Mouse (Mus musculus): ENCODE results near the gene Ppfibp2.
A peak's percentile ranks its signal among the peaks of the same experiment; 100 is the strongest.

The Ppfibp2 gene

GRCm38 (mm10) chr7:107618028-107618992 is 23.3 kb downstream of the Ppfibp2 start:
- no peak for DNase-seq (ENCODE audit: low spot score in 2 of 2)

DNA sequence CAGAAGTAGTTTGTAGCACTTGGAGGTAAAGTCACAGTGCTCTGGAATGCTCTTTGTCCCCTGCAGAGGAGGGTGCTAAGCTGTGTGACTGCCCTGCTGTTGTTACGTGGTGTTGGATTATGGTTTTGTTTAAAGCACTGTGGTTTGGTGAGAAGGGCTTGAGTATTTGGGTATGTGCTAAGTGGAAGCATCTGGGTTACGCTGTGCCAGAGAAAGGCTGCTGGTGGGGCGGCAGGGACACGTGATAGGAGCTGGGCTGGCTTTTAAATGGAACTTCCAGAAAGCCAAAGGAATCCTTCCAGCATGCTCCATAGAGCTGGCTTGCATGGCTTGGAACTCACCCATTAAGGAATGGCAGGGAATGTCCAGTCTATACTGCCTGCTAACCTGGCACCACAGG is 24.2 kb downstream of the Ppfibp2 start:
- no peak for DNase-seq (ENCODE audit: low spot score in 2 of 2)

GRCm38 (mm10) chr7:107620137-107620536 is 25.1 kb downstream of the Ppfibp2 start:
- DNase-seq (ENCODE audit: low spot score in 2 of 2): no peak

- DNase-seq (ENCODE audit: low spot score in 2 of 2): no peak
Measured at GRCm38 (mm10) chr7:107624432-107624831, 29.4 kb downstream of the Ppfibp2 start.

DNA sequence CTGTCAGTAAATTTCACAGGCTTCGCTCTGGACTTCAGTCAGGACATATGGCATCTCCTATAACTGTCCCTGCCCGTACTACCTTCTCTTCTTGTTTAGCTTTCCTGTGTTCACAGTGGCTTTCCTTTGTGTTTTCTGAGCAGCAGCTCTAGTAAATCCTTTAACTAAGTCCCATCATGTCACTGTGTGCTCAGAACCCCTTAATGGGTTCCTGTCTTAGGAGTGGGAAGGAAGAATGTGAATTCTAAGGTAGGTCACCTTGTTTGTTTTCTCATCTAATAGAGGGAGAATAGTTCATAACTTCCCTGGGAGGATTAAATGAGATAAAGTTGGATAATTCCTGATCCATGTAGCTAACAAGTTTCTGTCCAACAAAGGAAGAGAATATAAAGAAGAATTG is 30.1 kb downstream of the Ppfibp2 start, which contains the start of gene 5330417H12Rik:
TSS of gene 5330417H12Rik (minus strand) at position 101 of the 400 bp plus-strand sequence.
- no peak for DNase-seq (ENCODE audit: low spot score in 2 of 2)

- DNase-seq (ENCODE audit: low spot score in 2 of 2): no peak
Measured at GRCm38 (mm10) chr7:107625781-107626180, 30.8 kb downstream of the Ppfibp2 start.

DNA sequence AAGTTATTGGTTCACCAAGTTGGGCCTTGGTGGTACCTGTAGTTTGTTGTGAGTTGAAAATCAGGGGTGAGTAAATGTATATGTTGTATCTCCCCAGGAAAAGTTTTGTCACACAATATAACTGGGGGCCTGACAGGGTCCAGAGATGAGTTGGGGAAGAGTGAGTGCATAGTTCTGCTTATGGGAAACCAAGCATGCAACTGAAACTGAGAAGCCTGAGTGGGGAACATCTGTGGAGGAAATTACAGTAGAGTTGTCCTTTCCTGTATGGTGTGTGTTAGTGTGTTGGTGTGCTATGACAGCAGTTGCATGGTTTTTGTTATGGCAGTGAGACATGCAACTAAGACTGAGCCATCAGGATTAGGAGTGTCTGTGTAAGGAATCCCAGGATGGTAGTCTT is 33.4 kb downstream of the Ppfibp2 start:
- DNase-seq (ENCODE audit: low spot score in 2 of 2): no peak

DNA sequence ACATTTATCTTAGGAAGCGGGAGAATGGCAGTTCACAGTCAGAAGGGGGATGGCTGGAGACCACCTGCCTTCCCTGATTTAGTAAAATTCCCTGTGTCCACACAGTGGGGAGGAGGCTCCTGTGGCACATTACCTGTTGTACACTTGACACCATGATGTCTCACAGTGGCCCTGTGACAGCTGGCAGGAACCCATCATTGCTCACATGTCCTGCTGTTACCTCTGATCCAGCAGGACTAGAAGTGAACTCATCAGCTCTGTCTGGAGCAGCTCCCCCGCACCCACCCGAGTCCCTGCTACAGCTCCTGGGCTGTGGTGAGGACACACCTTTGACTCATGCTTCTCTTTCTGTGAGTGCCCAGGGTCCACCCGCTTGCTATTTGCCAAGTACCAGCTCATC is 38.2 kb downstream of the Ppfibp2 start:
- DNase-seq (ENCODE audit: low spot score in 2 of 2): no peak

- DNase-seq (ENCODE audit: low spot score in 2 of 2): no peak
Measured at GRCm38 (mm10) chr7:107637398-107637797, 42.4 kb downstream of the Ppfibp2 start.

- DNase-seq (ENCODE audit: low spot score in 2 of 2): no peak
Measured at GRCm38 (mm10) chr7:107638026-107638425, 43.0 kb downstream of the Ppfibp2 start.

DNA sequence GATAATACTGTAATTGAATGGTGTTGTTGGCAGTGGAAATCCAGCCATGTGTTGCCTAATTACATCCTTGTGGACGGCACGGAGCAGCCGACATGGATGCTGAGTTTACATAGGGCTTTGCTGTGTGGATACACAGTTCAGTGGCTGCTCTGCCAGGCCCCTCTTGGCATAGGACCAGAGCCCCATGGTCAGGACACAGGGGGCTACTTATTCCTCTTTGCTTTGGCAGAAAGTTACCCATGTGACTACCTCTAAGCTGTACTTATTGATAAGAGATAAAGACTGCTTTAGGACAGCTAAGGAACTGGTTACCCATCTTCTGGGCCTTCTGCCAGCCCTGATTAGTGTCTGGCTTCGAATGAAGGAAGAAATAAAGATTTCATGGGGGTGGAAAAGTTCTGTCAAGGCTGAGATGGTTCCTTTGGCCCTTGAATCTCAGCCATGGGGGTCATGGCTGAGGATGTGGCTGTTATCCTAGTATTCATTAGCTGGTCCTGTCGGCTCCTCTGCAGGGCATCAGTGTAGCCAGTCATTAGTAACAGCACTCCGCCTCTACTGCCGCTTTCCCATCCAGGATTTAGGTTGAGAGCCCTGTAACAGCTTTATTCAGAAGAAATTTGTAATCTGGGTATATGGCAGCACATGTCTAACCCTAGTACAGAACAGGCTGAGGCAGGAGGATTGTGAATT is 47.7 kb downstream of the Ppfibp2 start:
- DNase-seq (ENCODE audit: low spot score in 2 of 2): no peak

GRCm38 (mm10) chr7:107644987-107645386 is 50.0 kb downstream of the Ppfibp2 start:
- DNase-seq (ENCODE audit: low spot score in 2 of 2): no peak

- DNase-seq (ENCODE audit: low spot score in 2 of 2): no peak
Measured at GRCm38 (mm10) chr7:107648937-107649688, 54.1 kb downstream of the Ppfibp2 start.

GRCm38 (mm10) chr7:107649990-107650389 is 55.0 kb downstream of the Ppfibp2 start:
- no peak for DNase-seq (ENCODE audit: low spot score in 2 of 2)

GRCm38 (mm10) chr7:107651821-107652220 is 56.8 kb downstream of the Ppfibp2 start:
- DNase-seq (ENCODE audit: low spot score in 2 of 2): no peak

GRCm38 (mm10) chr7:107656451-107656850 is 61.4 kb downstream of the Ppfibp2 start:
- DNase-seq (ENCODE audit: low spot score in 2 of 2): no peak

DNA sequence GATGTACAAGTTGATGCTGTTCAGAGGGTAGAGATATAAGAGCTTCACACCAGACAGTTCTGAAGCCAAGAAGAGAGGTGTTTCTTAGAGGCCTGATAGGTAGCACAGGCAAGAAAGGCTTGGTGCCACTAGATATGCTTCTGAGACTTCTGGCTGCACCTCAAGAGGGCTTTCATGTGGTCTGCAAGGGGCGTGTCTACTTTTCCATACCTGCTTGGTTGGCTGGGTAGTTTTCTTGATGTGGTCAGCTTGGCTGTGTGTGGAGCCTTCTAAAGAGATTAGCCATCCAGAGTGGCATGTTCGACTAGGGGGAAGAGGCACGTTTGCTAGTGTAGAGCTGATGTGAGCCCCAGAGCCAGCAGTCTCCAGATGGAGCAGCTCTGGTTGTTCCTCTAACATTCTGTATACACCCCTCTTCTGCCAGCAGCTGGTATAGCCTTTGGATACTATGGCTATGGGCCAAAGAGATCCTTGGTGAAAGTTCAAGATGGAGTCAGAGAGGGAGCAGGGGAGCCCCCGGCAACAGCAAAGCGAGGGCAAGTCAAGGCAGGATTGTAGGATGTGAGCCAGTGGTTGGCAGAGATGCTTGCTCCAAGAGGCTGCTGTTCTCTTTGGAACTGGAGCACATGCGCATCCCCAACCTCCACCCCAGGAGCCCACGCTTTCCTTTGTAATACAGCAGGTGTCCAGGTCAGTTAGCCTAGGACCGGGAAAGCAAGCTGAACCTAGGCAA is 64.3 kb downstream of the Ppfibp2 start:
- no peak for DNase-seq (ENCODE audit: low spot score in 2 of 2)

GRCm38 (mm10) chr7:107661189-107661842 is 66.3 kb downstream of the Ppfibp2 start:
- DNase-seq (ENCODE audit: low spot score in 2 of 2): peak; percentile 71 to 73

DNA sequence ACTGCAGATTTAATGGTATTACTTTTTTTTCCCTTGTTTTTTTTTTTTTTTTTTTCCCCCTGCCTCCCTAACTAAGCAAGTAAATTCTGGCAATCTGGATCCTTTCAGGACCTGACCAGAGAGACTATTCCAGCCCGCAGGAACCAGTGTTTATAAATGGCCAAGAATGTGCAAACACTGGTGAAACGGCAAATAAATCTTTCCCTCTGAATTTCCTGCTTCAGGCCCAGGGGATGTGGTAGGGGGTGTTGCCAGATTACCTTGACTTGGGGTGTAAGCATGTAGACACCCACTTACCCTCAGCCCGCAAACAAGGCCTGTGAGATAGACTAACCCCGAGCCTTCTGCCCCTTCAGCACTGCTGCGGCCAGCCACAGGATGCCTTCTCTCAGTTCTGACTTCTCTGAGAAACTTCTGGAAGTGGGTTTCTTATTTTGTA is 66.9 kb downstream of the Ppfibp2 start:
- no peak for DNase-seq (ENCODE audit: low spot score in 2 of 2)

DNA sequence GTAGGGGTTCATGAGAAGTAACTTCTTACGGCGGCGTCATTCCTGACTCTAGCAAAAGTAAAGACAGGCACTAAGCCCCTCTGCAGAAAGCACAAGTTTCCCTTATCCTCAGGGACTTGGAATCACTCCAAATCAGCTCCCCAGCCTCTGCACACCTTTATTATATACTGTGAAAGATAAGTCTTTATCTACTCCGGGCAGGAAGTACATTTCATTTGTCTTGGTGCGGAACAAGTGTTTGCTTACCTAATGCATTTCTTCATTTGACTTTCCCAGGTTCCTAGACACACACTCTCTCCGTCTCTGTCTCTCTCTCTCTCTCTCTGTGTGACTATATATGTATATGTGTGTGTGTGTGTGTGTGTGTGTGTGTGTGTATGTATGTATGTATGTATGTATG is 68.6 kb downstream of the Ppfibp2 start:
- no peak for DNase-seq (ENCODE audit: low spot score in 2 of 2)
